Comparison of ENCODE assay signal across 8 mouse cellular contexts in the genomic region with DNA sequence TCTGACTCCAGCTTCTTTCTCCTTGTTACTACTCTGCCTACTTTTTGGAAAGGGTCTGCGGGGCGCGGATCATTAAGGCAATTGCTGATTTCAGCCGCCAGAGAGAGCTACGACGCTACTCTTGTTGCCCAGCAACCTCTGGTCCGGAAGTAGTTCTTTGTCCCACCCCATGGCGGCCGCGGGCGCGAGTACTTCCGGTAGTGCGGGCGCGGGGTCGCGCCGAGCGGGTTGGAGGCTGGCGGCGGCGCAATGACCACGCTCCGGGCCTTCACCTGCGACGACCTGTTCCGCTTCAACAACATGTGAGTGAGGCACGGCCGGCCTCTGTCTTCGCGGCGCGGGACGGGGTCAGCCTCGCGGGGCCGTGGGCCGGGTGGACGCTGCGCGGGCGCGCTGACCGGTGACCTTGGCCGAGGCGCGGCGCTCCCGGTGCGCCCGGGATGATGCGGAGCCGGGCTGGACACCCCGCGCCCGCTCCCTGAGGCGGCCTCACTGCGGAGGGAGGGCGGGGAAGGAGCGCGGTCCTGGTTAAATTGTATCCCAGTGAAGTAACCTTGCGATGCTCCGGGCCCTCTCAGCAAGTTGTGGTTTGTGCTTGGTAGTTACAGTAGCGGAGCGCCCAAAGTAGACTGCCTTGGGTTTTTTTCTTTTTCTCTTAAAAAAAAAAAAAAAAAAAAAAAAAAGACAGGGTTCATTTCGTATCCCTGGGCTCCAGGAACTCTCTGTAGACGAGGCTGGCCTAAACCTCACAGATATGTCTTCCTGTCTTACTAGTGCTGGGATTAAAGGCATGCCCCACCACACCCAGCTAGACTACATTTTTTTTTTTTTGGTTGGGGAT. TPM values are rescaled to one million over a fixed set of nuclear protein-coding genes. Genes with fewer than 3 reads are reported as not detected.
A peak's percentile ranks its signal among the peaks of the same experiment; 100 is the strongest.
DNase-seq lines count a peak whose midpoint lies in the region; ATAC-seq lines count a peak whose summit lies in the region.

No protein-coding gene starts in this region.

- peak overlapping the region; percentile 81 for H3K4me2 ChIP-seq in hindbrain, embryonic 14.5 days (replicated peaks)

- ATAC-seq in hindbrain, embryonic 14.5 days (ENCODE audit: low FRiP score) = peak; percentile 97

- no peaks in the 10 kb centered on the region for H3K27me3 ChIP-seq in hindbrain, embryonic 14.5 days (ENCODE audit: control insufficient read depth, insufficient read depth, low read length)

- DNase-seq in T-cell, adult 2 months (ENCODE audit: low spot score) = peak; percentile 85
- DNase-seq in cerebellum, postnatal 25 days = peak; percentile 94 to 95
- DNase-seq in frontal cortex, postnatal 25 days (ENCODE audit: low spot score in 2 of 2) = peak; percentile 83 to 88
- peak; percentile 93 for DNase-seq in hindbrain, embryonic 14.5 days (ENCODE audit: low spot score)
- peak; percentile 91 to 93 for DNase-seq in layer of hippocampus, postnatal 36 days
- peak; percentile 90 for DNase-seq in lung, postnatal 25 days (ENCODE audit: low spot score)
- peak; percentile 78 for DNase-seq in retina, adult 2 months (ENCODE audit: low read depth, low spot score)
- peak; percentile 89 for DNase-seq in thymus, postnatal 25 days

- no peaks in the 10 kb centered on the region for H3K9me3 ChIP-seq in hindbrain, embryonic 14.5 days (ENCODE audit: control insufficient read depth, low read length)

- H3K36me3 ChIP-seq in hindbrain, embryonic 14.5 days (replicated peaks; ENCODE audit: control insufficient read depth, insufficient read depth) = peaks cover 12% of the 10 kb centered on the region; the same call in 1 of the 2 replicates

- peak overlapping the region; percentile 96 for H3K9ac ChIP-seq in hindbrain, embryonic 14.5 days

- peaks cover 17% of the 10 kb centered on the region for H3K4me1 ChIP-seq in hindbrain, embryonic 14.5 days (replicated peaks; ENCODE audit: control insufficient read depth, insufficient read depth, low read length)

- peak overlapping the region; percentile 100 for H3K4me3 ChIP-seq in hindbrain, embryonic 14.5 days (replicated peaks; ENCODE audit: low read length)

- under 1% methylated on average over 66 of the region's 68 CpGs for WGBS in hindbrain, embryonic 14.5 days

- H3K27ac ChIP-seq in hindbrain, embryonic 14.5 days = peak overlapping the region; percentile 80

RNA-seq across cellular contexts. Expression of a gene that starts 1.4 kb away (rescaled TPM):
- polyA plus RNA-seq in hindbrain, embryonic 14.5 days (2014; fragmentation: Nextera tagmentation; extraction: Ambion mirVana) = 138 and 139 TPM in 2 replicates
- 10 to 100 TPM; 66.0 to 70.9 TPM for total RNA-seq in layer of hippocampus, postnatal 36 days (2021)

RNA-seq across cellular contexts. Expression of a gene that starts 31.3 kb away (rescaled TPM):
- polyA plus RNA-seq in hindbrain, embryonic 14.5 days (2014; fragmentation: Nextera tagmentation; extraction: Ambion mirVana) = 4.2 and 5.5 TPM in 2 replicates
- total RNA-seq in layer of hippocampus, postnatal 36 days (2021) = 1 to 10 TPM; 1.7 to 2.0 TPM

RNA-seq across cellular contexts. Expression of a gene that starts 31.5 kb away (rescaled TPM):
- 25.0 and 25.7 TPM in 2 replicates for polyA plus RNA-seq in hindbrain, embryonic 14.5 days (2014; fragmentation: Nextera tagmentation; extraction: Ambion mirVana)
- total RNA-seq in layer of hippocampus, postnatal 36 days (2021) = 10 to 100 TPM; 19.2 to 21.5 TPM

Comparison
In these comparisons a context has a peak if more than half of its experiments do, and no peak if none do; other contexts are left out.
1. Peak in every context shown above with its lines: DNase-seq, ATAC-seq, H3K4me3 ChIP-seq and H3K27ac ChIP-seq.